Mouse (Mus musculus) kidney, adult 2 months (tissue): ENCODE measurements around the gene Allc. TPM values are rescaled to one million over a fixed set of nuclear protein-coding genes. Genes with fewer than 3 reads are reported as not detected.

Experiments
- DNase-seq: peaks from one replicate; pipeline ENCODE4 v3.0.0; 2021
- H3K27ac ChIP-seq: fragments of 200-500 bp; 2 replicates; pipeline ENCODE4 v1.5.1; 2012; ENCODE audit warnings: low read depth, low read length, control low read depth, inconsistent platforms; ENCODE audit not compliant: insufficient read depth
- H3K27me3 ChIP-seq: fragments of 200-500 bp; replicated peaks from 2 replicates; pipeline ENCODE4 v1.6.1; 2012; ENCODE audit warnings: mild to moderate bottlenecking, moderate library complexity, low read length, inconsistent platforms; ENCODE audit not compliant: control insufficient read depth, insufficient read depth
- H3K36me3 ChIP-seq: fragments of 200-500 bp; 2 replicates; pipeline ENCODE4 v1.6.1; 2012; ENCODE audit warnings: mild to moderate bottlenecking, moderate library complexity, low read length, inconsistent platforms; ENCODE audit not compliant: control insufficient read depth, insufficient read depth
- H3K4me1 ChIP-seq: fragments of 200-500 bp; 2 replicates; pipeline ENCODE4 v1.6.1; 2011; ENCODE audit warnings: low read length; ENCODE audit not compliant: control insufficient read depth, insufficient read depth
- H3K4me3 ChIP-seq: fragments of 200-500 bp; 2 replicates; pipeline ENCODE4 v1.5.1; 2011; ENCODE audit warnings: mild to moderate bottlenecking, low read depth, low read length, control low read depth; ENCODE audit not compliant: insufficient read depth
- CTCF ChIP-seq: fragments of 200-500 bp; conservative IDR thresholded peaks from 2 replicates; pipeline ENCODE4 v1.5.1; 2011; ENCODE audit warnings: low read depth, mild to moderate bottlenecking, control low read depth, low read length, moderate library complexity, mixed read lengths; ENCODE audit not compliant: insufficient read depth, insufficient read length
- POLR2A ChIP-seq: fragments of 200-500 bp; IDR thresholded peaks from one replicate; pipeline ENCODE4 v1.6.1; 2011; ENCODE audit warnings: low read depth, low read length, control low read depth
- WGBS: fragments of 180-500 bp; shearing (Covaris S2); methylation state at CpG from one replicate; pipeline ENCODE4 v1.1.7; 2018; 5-methylcytosine and 5-hydroxymethylcytosine counted together
- polyA plus RNA-seq: library from polyadenylated mRNA; depleted of rRNA; stranded (reverse); fragments of >200 nt; gene quantifications from 2 replicates; pipeline ENCODE4 v1.2.3, GENCODE M21; 2012

The Allc gene
- polyA plus RNA-seq, 1 experiment: 0.13 TPM

DNA sequence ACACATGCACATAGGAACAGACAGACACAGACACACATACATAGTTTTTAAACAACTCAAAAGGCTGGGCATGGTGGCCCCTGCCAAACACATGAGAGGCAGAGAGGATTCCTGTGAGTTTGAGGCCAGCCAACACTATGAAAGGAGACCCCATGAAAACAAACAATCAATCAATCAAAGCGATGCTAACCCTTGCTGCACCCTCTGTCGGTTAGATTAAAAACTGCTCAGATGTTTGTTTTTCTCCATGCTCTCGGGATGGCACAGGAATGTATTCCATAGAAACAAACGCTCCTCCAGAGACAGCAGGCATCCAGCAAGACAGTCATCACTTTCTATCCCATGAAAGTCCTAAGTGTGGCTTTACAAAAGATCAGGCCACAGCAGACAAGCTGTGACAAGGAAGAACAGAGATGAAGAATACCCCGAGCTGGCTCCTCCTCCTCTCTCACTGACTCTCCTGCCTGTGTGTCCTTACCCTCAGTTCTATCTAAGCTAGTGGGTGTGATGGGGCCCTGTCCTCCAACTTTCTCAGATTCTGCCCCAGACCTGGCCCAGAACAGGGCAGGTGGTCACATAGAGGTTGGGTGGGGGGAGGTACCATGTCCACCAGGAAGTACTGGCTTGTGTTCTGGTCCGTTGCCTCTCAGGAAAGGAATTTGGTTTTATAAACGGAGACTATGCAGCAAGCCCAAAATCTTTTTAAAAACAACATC lies 39.3 kb upstream of the Allc start:
- DNase-seq: no peak
- WGBS: 10% methylated on average over 7 of the region's 7 CpGs
- no peaks in the 10 kb centered on the region for H3K4me1 ChIP-seq
- TF ChIP-seq POLR2A: no peak
- no peak for TF ChIP-seq CTCF
- H3K36me3 ChIP-seq: no peaks in the 10 kb centered on the region
- no peaks in the 10 kb centered on the region for H3K27me3 ChIP-seq
- H3K4me3 ChIP-seq: no peak overlapping the region
- no peak overlapping the region for H3K27ac ChIP-seq

DNA sequence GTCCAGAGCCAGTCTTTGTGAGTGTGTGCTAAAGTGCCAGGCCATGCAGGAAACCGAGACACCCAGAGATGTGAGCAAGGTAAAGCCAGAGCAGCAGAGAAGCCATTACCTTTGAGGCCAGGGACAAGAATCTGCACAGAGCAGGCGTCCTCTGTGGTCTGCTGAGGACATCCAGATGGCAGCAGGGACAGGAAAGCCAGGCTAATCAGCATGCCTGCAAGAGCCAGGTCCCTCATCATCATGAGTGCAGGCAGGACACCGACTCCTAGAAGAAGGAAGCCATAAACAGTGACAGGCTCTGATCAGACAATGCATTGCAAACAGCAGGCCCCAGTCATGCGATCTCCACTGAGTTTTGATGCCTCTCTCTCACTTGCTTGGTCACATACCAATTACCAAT lies 35.0 kb upstream of the Allc start:
- no peaks in the 10 kb centered on the region for H3K36me3 ChIP-seq
- H3K4me3 ChIP-seq: no peak overlapping the region
- DNase-seq: no peak
- TF ChIP-seq CTCF (no peak), POLR2A (no peak)
- no peak overlapping the region for H3K27ac ChIP-seq
- no peaks in the 10 kb centered on the region for H3K27me3 ChIP-seq
- no peaks in the 10 kb centered on the region for H3K4me1 ChIP-seq
- 57% methylated on average over 4 of the region's 4 CpGs for WGBS

DNA sequence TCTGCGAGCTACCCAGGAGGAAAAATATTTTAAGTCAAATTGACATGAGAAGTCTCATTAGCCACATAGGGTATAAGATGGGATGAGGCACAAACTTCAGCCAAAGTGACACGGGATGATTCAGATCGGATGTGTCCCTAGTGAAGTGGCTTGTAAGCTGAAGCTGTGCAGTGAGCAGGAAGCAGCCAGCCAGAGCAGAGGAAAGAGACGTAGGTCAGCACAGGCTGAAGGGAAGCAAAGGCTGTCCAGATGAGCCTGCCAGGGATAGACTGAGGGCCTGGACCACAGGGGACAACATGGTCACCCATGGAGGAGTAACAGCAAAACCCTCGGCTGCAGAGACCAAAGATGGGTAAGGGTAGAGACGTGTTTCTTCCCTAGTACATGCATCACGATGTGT lies 32.1 kb upstream of the Allc start:
- no peak for DNase-seq
- WGBS: 63% methylated on average over 7 of the region's 7 CpGs

DNA sequence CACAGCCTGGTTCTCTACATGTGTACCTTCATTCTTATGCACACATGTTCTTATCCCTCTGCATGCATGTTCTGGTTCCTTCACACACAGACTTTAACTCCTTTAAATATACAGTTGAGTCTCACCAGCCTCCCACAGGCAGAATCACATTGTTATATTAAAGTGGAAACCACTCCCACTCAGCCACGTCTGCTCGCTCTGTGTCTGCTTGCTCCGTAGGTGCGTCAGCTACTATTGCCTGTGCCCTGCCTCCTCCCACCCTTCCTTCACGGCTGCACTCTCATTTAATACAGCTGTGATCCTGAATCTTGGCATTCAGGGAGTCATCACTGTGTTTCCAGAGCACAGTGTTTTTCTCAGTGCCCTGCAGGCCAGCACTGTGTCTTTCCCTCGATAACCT lies 30.1 kb upstream of the Allc start:
- 30% methylated on average over 6 of the region's 6 CpGs for WGBS
- DNase-seq: no peak
- Histone ChIP-seq H3K27ac (no peak overlapping the region), H3K4me1 (no peaks in the 10 kb centered on the region), H3K36me3 (no peaks in the 10 kb centered on the region), H3K27me3 (no peaks in the 10 kb centered on the region), H3K4me3 (no peak overlapping the region)
- no peak for TF ChIP-seq CTCF
- TF ChIP-seq POLR2A: no peak

More for the DNA sequence above, 32.1 kb upstream of the Allc start:
- H3K27me3 ChIP-seq: no peaks in the 10 kb centered on the region
- H3K27ac ChIP-seq: no peak overlapping the region
- no peak for TF ChIP-seq CTCF
- no peak for TF ChIP-seq POLR2A
- H3K4me1 ChIP-seq: no peaks in the 10 kb centered on the region
- no peak overlapping the region for H3K4me3 ChIP-seq
- H3K36me3 ChIP-seq: no peaks in the 10 kb centered on the region

DNA sequence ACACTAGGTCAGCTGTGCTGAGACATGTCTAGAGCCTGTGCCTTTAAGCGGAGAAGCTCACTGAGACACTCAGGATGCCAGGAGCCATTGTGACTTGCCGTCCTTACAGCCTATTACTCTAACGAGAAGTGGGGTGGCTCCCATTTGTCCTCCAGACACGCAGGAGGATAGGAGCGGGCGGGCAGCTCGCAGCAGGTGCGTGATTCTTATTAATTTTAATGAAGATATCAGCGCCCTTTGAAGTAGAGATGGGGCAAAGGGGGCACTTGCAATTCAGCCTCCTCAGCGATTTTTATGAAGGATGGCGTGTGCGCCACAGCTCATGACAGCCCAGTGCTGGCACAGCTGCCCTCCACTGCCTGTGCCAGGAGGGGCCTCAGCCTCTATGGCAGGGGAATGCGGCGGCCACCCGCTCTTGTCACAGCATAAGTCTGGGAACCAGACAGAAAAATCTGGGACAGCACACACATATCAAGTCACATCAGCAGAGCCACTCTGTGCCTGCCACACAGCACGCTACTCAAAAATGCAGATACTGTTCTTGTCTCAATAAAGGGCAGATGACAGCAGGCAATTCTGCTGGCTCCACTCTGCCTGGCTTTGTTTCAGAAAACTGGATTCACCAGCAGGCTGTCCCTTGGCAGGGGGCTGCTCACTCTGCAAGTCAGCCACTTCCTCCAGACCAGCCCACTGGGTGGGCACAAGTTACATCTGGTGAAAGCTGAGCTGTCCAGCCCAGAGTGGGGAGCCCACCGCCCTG lies 25.4 kb upstream of the Allc start:
- WGBS: 55% methylated on average over 17 of the region's 17 CpGs
- TF ChIP-seq CTCF: no peak
- no peak for TF ChIP-seq POLR2A

DNA sequence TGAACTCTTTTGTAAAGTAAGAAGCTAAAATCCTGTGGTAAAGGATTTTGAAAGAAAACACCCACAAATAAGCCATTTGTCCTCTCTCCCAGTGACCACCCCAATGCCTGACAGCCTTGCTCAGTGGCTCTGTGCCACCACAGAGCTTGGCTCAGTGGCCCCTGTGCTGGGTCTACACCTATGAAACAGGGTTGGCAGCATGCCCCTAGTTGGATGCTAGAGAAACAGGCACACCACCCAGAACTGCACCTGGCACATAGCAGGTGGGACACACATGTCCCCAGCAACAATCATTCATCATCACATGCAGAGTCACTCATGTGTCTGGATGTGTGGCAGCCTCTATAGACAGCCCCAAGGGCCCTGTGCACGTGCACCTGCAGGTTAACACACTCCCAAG lies 21.2 kb upstream of the Allc start:
- Histone ChIP-seq H3K4me3 (no peak overlapping the region), H3K4me1 (no peaks in the 10 kb centered on the region), H3K27me3 (no peaks in the 10 kb centered on the region), H3K27ac (no peak overlapping the region), H3K36me3 (no peaks in the 10 kb centered on the region)
- 69% methylated on average over 1 of the region's 1 CpGs for WGBS
- DNase-seq: no peak
- TF ChIP-seq POLR2A (no peak), CTCF (no peak)

More for the DNA sequence above, 25.4 kb upstream of the Allc start:
- H3K36me3 ChIP-seq: no peaks in the 10 kb centered on the region
- no peak for DNase-seq
- no peaks in the 10 kb centered on the region for H3K4me1 ChIP-seq
- H3K27ac ChIP-seq: no peak overlapping the region
- no peaks in the 10 kb centered on the region for H3K27me3 ChIP-seq
- no peak overlapping the region for H3K4me3 ChIP-seq

DNA sequence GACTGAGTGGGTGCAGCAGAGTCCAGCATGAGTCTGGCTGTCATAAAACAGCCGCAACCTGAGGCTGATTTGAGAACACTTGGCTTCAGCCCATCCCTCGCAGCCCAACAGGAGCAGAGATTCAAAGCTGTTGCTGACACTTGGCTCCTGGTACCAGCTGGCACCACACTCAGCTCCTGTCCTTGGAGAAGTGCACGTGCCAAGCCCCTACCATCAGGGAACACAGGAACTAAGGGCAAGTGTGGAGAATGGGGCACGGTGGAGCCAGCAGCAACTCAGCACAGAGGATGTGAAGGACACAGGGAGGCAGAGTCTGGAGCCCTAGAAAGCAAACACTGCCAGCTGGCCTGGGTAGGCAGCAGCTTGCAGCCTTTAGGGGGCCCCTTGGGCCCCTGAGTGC lies 19.9 kb upstream of the Allc start:
- DNase-seq: peak; percentile 4
- WGBS: 18% methylated on average over 4 of the region's 4 CpGs
- Histone ChIP-seq H3K36me3 (no peaks in the 10 kb centered on the region), H3K4me3 (no peak overlapping the region), H3K4me1 (no peaks in the 10 kb centered on the region), H3K27ac (no peak overlapping the region), H3K27me3 (no peaks in the 10 kb centered on the region)
- no peak for TF ChIP-seq CTCF
- no peak for TF ChIP-seq POLR2A
